Mouse (Mus musculus) hematopoietic multipotent progenitor cell, adult 10-12 weeks (in vitro differentiated cells): Measurements from ENCODE around the gene Nkx2-4. TPM values are rescaled to one million over a fixed set of nuclear protein-coding genes. Genes with fewer than 3 reads are reported as not detected.

ENCODE experiments used
- polyA plus RNA-seq: library from polyadenylated mRNA; stranded (reverse); fragments of >175 nt; gene quantifications from 2 replicates; pipeline ENCODE4 v1.2.3, GENCODE M21; 2012; ENCODE audit warnings: low replicate concordance

The Nkx2-4 gene
- 0.13 TPM in 1 of 2 replicates, not detected in the other for polyA plus RNA-seq

GRCm38 (mm10) chr2:147085072-147085870 lies at the start of gene Nkx2-4:
Gene Nkx2-4 (minus strand): TSS chr2:147085445.

Other genes starting within 250 kb of the Nkx2-4 start
- 7.2 and 8.7 TPM in 2 replicates for gene Kiz, start 229.6 kb downstream of the Nkx2-4 start, polyA plus RNA-seq
- 15.0 and 20.6 TPM in 2 replicates for gene Xrn2, start 72.4 kb downstream of the Nkx2-4 start, polyA plus RNA-seq
- not detected in 2 replicates for gene Nkx2-2, start 108.8 kb upstream of the Nkx2-4 start, polyA plus RNA-seq